Mouse (Mus musculus) kidney, postnatal 10 days (tissue): Measurements from ENCODE around the gene Olfr560.

Source experiments
- DNase-seq: peaks from one replicate; pipeline ENCODE4 v3.0.0; 2021; ENCODE audit warnings: mixed read lengths

Olfr560 gene

DNA sequence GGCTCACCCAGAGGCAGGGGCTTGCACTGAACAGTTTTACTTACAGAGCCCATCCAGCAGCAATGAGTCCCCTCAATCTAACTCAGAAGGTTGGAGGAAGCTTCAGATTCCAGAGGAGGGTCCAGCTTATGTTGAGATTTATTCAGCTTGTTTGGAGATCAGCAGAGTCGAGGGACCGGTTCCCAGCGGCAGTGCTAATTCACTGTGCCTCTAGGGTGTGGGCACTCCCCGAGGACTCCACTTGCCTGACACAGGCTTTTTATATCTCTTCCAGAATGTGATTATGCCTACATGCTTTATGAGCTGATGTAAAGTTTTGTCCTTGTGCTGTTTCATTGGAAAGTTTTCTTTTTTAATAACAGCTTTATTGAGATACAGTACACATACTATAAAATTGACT is at the start of gene Olfr560, which contains the start of gene Olfr78:
Olfr560 (minus strand) TSS at position 101 of the 400 bp plus-strand sequence.
Olfr78 (minus strand) TSS at position 206 of the 400 bp plus-strand sequence.
- no peak for DNase-seq

GRCm38 (mm10) chr7:102803180-102803579 is 44.0 kb upstream of the Olfr560 start, which contains the start of gene Olfr564:
Olfr564 (plus strand) TSS chr7:102803480.
- DNase-seq = no peak

DNA sequence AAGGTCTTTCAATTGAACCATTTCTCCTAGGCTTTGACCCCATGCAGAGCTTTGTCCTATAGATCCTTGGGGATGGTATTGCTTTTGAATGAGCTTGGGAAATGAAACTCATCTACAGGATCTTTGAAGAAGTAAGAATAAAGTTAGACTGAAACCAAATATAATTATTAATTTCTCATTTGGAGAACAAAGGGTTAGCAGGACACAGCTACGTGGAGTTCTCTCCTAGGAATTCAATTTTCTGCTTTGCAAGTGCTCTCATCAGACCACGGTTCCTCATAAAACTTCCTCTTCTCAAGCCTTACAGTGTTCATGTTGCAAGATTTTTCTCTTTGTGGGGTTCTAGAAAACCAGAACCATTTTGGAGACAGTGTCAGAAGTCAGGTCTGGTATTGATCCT is 11.8 kb upstream of the Olfr560 start, which contains the start of gene Olfr561:
Olfr561 (plus strand) TSS at position 301 of the 400 bp plus-strand sequence.
- no peak for DNase-seq

GRCm38 (mm10) chr7:102752086-102752485 is 7.1 kb downstream of the Olfr560 start:
- no peak for DNase-seq

DNA sequence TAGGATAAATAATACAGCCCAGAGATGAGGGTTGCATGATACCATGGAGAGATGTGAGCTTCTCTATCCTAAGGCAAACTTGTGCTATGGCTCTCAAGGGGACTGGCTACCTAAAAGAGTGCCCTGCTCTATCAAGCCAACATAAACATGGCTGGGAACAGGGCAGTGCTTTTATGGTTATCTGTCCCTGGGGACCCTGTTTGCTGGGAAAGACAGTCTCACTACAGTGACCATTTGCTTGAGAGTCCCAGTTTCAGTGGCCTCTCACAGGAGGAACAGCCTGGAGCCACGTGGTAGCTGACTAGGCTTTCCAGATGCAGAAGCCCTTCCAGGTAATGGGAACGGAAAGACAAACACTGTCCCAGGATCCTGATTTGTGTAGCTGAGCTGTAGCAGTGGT is 21.5 kb downstream of the Olfr560 start:
- DNase-seq = no peak

GRCm38 (mm10) chr7:102733793-102734192 is 25.4 kb downstream of the Olfr560 start:
- no peak for DNase-seq

DNA sequence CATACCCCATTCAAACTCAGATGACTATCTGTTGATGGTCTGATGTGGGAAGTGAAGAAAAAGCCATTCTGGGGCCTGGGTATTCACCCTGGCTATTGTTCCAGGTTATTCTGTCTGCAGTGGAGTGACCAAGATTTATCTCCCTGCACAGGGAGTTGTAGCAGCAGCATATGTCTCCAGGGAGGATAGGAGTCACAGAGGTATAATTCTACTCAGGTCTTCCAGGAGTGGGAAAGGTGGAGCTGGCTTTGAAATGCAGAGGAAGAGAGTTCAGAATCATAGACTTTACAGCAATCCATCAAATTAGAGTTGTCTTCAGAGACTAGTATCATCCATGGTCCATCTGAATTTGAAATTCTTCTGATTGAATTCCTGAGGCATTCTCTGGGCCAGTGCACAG is 31.8 kb downstream of the Olfr560 start, which contains the start of gene Olfr559:
Olfr559 (minus strand) TSS at position 101 of the 400 bp plus-strand sequence.
- DNase-seq = no peak

- no peak for DNase-seq
Measured at GRCm38 (mm10) chr7:102718970-102719369, 40.2 kb downstream of the Olfr560 start, which contains the start of gene Olfr33. Olfr33 (minus strand) TSS chr7:102719070.

- DNase-seq = no peak
Measured at GRCm38 (mm10) chr7:102701915-102702314, 57.3 kb downstream of the Olfr560 start, which contains the start of gene Olfr558. Olfr558 (plus strand) TSS chr7:102702215.
